Mouse (Mus musculus): ENCODE data around the gene Gm884. TPM values are rescaled to one million over a fixed set of nuclear protein-coding genes. Genes with fewer than 3 reads are reported as not detected.
"Not testable (repeated sequence)": the region's sequence is repeated elsewhere in the genome, so short reads cannot be mapped to it uniquely, and the experiment has no call there.

Gene Gm884
- total RNA-seq, 2 experiments from 2014 or later, result not detected

GRCm38 (mm10) chr11:103635481-103635880, 14.5 kb upstream of the Gm884 start:
- DNase-seq (ENCODE audit: low spot score in 2 of 2), result no peak

DNA sequence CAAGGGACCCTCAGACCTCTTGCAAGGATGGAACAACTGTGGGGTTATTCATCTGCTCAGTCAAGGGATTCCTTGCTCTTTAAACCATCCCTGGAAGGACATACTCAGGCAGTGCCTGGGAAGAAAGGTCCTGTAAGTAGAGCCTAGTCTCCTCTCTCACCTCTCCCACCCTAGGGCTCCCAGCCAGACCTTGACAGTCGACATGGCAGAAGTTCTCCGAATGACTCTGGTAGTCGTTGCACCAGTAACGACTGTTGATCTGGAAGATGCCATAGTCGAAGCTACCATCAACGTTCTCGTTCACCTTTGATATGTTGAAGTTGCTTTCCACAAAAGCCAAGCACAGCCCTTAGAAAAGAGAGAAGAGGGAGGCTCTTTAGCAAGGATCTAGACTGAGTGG, 13.9 kb upstream of the Gm884 start:
- DNase-seq (ENCODE audit: low spot score in 2 of 2), result no peak

DNA sequence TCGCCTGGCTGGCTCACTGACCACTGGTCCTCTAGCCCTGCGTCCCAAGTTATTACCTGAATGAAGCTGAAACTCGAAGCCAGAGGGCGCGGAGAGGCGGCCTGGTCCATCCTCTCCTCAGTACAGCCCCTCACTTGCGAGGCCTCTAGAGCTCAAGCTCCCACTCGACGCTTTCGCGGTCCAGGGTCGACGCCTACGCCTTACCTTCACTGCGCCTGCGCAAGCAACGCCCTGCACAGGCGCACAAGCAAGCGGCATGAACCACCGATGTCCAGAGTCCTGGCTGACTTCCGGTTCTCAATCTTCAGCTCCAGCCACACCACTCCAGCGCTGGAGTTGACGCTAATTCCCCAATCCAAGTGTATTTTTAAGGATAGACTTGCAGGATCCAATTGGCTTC, 6.5 kb upstream of the Gm884 start:
- DNase-seq (ENCODE audit: low spot score in 2 of 2), result no peak

DNA sequence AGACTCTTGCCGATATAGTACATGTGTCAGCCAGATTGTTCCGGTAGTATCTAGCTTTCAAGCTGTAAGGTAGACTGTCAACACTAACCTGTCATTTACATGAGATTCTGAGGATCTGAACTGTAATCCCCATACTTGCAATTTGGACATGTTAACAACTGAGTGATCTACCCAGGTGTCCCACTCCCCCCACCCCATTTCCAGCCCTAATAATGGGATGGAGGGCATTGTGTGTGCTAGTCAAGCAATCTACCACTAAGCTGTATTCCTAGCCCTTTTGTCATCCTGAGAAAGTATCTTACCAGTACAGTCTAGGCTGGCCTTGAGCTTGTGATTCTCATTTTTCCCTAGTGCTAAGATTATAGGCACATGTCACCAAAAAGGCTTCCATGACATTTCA, 10.2 kb downstream of the Gm884 start:
- DNase-seq (ENCODE audit: low spot score in 2 of 2), result no peak

DNA sequence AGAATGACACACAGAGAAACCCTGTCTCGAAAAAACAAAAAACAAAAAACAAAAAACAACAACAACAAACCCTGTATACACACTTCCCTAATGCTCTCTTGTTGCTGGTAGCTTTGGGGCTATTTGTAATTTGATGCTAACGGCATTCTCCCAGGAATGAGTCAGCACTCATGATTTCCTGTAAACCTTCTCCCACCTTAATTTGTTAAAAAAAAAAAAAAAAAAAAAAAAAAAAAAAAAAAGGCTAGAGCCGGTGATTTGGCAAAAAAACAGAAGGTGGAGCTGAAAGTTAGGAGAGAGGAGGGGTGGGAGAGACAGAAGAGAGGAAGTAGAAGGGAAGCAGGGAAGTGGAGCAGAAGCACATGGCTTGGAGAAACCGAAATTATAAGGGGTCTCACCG, 14.3 kb downstream of the Gm884 start:
- no peak for DNase-seq (ENCODE audit: low spot score in 2 of 2)

GRCm38 (mm10) chr11:103578339-103578738, 42.6 kb downstream of the Gm884 start:
- DNase-seq (ENCODE audit: low spot score in 2 of 2), result peak in 1 of 2 experiments; percentile 16

DNA sequence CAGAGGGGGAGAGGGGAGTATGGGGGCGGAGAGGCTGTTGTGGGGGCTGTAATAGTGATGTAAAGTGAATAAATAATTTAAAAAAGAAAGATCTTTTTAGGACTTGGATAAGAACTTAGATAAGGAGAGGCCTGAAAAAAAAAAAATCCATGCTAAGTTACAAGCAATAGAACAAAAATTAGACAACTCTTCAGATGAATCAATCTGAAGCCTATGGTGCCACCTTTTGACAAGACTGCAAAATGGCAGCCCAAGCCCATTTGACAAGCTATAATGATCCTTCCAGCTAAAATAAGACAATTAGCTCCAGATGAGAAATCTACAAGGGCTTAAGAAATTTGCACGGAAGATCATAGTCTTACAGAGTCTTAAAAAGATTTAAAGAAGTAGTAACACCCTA, 64.9 kb downstream of the Gm884 start:
- DNase-seq (ENCODE audit: low spot score in 2 of 2), result no peak

DNA sequence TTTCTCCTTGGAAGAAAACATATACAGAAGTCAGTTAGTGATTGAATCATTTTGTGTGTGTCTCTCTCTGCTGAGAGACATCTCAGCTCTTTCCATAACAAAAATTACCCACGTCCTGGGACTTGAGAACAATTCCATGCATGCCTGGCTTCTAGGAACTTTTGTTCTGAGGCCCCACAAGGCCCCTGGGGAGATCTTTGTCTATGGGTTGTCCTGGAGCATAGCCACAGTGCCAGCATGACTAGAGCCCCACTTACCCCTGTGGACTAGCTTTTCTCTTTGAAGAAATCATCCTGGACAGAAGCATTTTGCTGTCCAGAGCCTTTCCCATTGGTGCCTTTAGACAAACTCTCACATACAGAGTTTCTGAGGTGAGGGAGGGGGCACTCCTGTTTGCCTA, 86.0 kb downstream of the Gm884 start:
- DNase-seq (ENCODE audit: low spot score in 2 of 2), result not testable (repeated sequence)

GRCm38 (mm10) chr11:103512111-103512510, 108.8 kb downstream of the Gm884 start:
- DNase-seq (ENCODE audit: low spot score in 2 of 2), result no peak

- DNase-seq (ENCODE audit: low spot score in 2 of 2), result no peak
Measured at GRCm38 (mm10) chr11:103504497-103504896, 116.4 kb downstream of the Gm884 start, which contains the start of gene Lrrc37a. Lrrc37a (minus strand) TSS chr11:103504597.

Other genes with a start within 250 kb of the Gm884 start
- gene Plekhm1, start 208.5 kb downstream of the Gm884 start, total RNA-seq (2021), result 10 to 100 TPM; 12.0 to 12.8 TPM
- not detected for gene Lrrc37a, start 116.5 kb downstream of the Gm884 start, total RNA-seq (2021)
- not detected for gene Lyzl6, start 17.8 kb upstream of the Gm884 start, total RNA-seq (2021)
- under 1 TPM in 1 of 2 experiments, not detected in 1; 0.27 TPM for gene Rprml, start 28.4 kb upstream of the Gm884 start, total RNA-seq (2021)
- 10 to 100 TPM; 67.1 to 68.6 TPM for gene Gosr2, start 76.8 kb upstream of the Gm884 start, total RNA-seq (2021)
- not detected for gene Wnt9b, start 128.7 kb upstream of the Gm884 start, total RNA-seq (2021)
- gene Wnt3, start 153.0 kb upstream of the Gm884 start, total RNA-seq (2021), result under 1 TPM; 0.21 to 0.27 TPM

Data from gastrocnemius, postnatal 4 days (tissue).